Mouse (Mus musculus) hindbrain, embryonic 16.5 days (tissue): ENCODE measurements around the gene Cactin. TPM values are rescaled to one million over a fixed set of nuclear protein-coding genes. Genes with fewer than 3 reads are reported as not detected.

Experiments
- ATAC-seq: fragments of 200-750 bp; cut with Nextera tagmentation; 2 replicates; pipeline ENCODE4 v1.8.0; 2017; ENCODE audit warnings: moderate TSS enrichment, moderate library complexity
- H3K27ac ChIP-seq: fragments of 300-500 bp; sonication (generic); 2 replicates; pipeline ENCODE4 v1.5.1; 2014; ENCODE audit warnings: low read depth, mild to moderate bottlenecking, control low read depth, low read length, moderate library complexity
- H3K27me3 ChIP-seq: fragments of 300-500 bp; sonication (generic); replicated peaks from 2 replicates; pipeline ENCODE4 v1.6.1; 2014; ENCODE audit warnings: low read length; ENCODE audit not compliant: control insufficient read depth, insufficient read depth
- H3K36me3 ChIP-seq: fragments of 300-500 bp; sonication (generic); 2 replicates; pipeline ENCODE4 v1.6.1; 2014; ENCODE audit warnings: mild to moderate bottlenecking, low read length, moderate library complexity, mixed read lengths; ENCODE audit not compliant: control insufficient read depth, insufficient read depth
- H3K4me1 ChIP-seq: fragments of 300-500 bp; sonication (generic); 2 replicates; pipeline ENCODE4 v1.6.1; 2014; ENCODE audit warnings: low read depth, low read length; ENCODE audit not compliant: control insufficient read depth, insufficient read depth
- H3K4me2 ChIP-seq: fragments of 300-500 bp; sonication (generic); 2 replicates; pipeline ENCODE4 v1.6.1; 2014; ENCODE audit warnings: mild to moderate bottlenecking, low read length, control low read depth, moderate library complexity
- H3K4me3 ChIP-seq: fragments of 300-500 bp; sonication (generic); 2 replicates; pipeline ENCODE4 v1.5.1; 2014; ENCODE audit warnings: mild to moderate bottlenecking, low read length, control low read depth, moderate library complexity
- H3K9ac ChIP-seq: fragments of 300-500 bp; sonication (generic); 2 replicates; pipeline ENCODE4 v1.6.1; 2014; ENCODE audit warnings: low read depth, mild to moderate bottlenecking, control low read depth, low read length, moderate library complexity
- H3K9me3 ChIP-seq: fragments of 300-500 bp; sonication (generic); 2 replicates; pipeline ENCODE4 v1.6.1; 2014; ENCODE audit warnings: mild to moderate bottlenecking, low read length, moderate library complexity; ENCODE audit not compliant: control insufficient read depth
- WGBS: fragments of 180-500 bp; shearing (Covaris S2); extraction: QIAGEN DNeasy Blood & Tissue Kit; methylation state at CpG from one replicate; pipeline ENCODE4 v1.1.7; 2014; 5-methylcytosine and 5-hydroxymethylcytosine counted together
- microRNA-seq: library from miRNA; unstranded; fragments of <30 nt; microRNA quantifications from one replicate; pipeline ENCODE4, GENCODE M21; 2017
- polyA plus RNA-seq: library from polyadenylated mRNA; unstranded; fragments of >200 nt; fragmentation: Nextera tagmentation; extraction: Ambion mirVana; gene quantifications from 2 replicates; pipeline ENCODE4 v1.2.1, GENCODE M21; 2015

Cactin gene
- polyA plus RNA-seq, 1 experiment from 2014 or later: 26.3 TPM

DNA sequence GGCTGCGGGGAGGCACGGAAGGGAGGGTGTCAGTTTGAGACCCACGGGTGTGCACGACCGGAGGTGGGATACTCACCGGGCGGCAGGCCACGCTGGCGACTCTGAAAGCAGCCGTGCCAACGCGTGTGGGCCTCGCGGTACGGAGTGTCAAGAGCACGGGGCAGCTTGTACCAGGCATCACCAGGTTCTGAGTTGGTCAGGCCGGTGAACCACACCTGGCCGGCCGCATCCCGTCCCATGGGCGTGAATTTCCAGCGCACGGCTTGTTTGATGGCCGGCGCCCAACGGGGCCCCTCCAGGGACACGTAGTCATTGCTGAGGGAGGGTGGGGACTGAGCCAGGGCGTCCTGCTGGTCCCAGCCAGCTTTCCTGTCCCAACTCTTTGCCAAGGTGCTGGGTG, 43.8 kb downstream of the Cactin start:
- Histone ChIP-seq H3K36me3 (peaks cover 32% of the 10 kb centered on the region), H3K27me3 (peaks cover 10% of the 10 kb centered on the region), H3K4me2 (peak overlapping the region; percentile 50), H3K9ac (0 out of 2 replicates have a peak overlapping the region, but pooled peaks have one; percentile 4), H3K27ac (no peak overlapping the region), H3K4me3 (no peak overlapping the region), H3K4me1 (peaks cover 10% of the 10 kb centered on the region), H3K9me3 (no peaks in the 10 kb centered on the region)
- 14% methylated on average over 28 of the region's 28 CpGs for WGBS
- no peak for ATAC-seq

GRCm38 (mm10) chr10:81365073-81365472, 44.2 kb downstream of the Cactin start:
- Histone ChIP-seq H3K4me2 (no peak overlapping the region), H3K9me3 (no peaks in the 10 kb centered on the region), H3K36me3 (peaks cover 33% of the 10 kb centered on the region), H3K9ac (no peak overlapping the region), H3K4me3 (no peak overlapping the region), H3K4me1 (peaks cover 10% of the 10 kb centered on the region), H3K27ac (no peak overlapping the region), H3K27me3 (peaks cover 10% of the 10 kb centered on the region)
- 38% methylated on average over 4 of the region's 4 CpGs for WGBS
- no peak for ATAC-seq

DNA sequence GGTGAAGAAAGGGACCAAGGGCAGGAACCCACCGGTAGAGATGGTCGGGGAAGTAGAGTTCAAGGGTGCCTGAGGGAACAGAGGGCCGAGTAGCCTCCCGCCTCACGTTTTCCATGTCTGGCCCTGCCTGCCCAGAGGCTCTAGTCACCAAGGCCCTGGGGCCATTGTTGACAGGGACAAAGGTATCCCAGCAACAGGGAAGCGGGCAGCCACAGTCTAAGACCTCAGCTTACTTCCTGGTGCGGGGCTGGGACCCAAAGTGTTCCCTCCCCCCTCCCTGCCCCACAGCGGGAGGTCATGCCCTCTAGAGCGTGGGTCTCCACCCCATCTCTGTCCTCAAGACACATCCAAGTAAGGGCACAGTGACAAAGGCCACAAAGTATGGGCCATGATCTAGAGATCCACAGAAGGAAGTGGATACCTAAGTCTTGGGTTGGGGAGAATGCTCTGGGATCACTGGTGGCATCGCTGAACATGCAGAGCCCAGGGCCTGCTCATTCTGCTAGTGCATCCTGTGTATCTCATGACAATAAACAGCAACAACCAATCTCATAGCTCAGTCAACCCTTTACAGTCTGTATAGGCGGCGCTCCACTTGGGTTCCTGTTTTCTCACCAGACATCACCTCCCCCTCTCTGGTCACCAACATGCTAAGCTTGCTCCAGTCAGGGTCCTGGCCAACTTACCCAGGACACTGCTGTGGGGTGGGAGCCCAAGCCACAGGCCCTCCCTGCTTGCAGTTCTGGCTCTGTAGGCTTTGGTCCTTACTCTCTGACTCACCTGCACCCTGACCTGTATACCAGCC, 45.0 kb downstream of the Cactin start, which contains the start of gene 4930404N11Rik:
4930404N11Rik (minus strand) TSS at position 145 of the 805 bp plus-strand sequence.
- H3K9me3 ChIP-seq: no peaks in the 10 kb centered on the region
- WGBS: 23% methylated on average over 12 of the region's 12 CpGs
- no peak for ATAC-seq
- peaks cover 10% of the 10 kb centered on the region for H3K27me3 ChIP-seq
- H3K27ac ChIP-seq: no peak within 1 kb of the TSS
- H3K36me3 ChIP-seq: peaks cover 40% of the 10 kb centered on the region
- H3K4me3 ChIP-seq: no peak within 1 kb of the TSS
- H3K4me2 ChIP-seq: peak within 1 kb of the TSS; percentile 50
- H3K4me1 ChIP-seq: peaks cover 10% of the 10 kb centered on the region
- H3K9ac ChIP-seq: no peak within 1 kb of the TSS

DNA sequence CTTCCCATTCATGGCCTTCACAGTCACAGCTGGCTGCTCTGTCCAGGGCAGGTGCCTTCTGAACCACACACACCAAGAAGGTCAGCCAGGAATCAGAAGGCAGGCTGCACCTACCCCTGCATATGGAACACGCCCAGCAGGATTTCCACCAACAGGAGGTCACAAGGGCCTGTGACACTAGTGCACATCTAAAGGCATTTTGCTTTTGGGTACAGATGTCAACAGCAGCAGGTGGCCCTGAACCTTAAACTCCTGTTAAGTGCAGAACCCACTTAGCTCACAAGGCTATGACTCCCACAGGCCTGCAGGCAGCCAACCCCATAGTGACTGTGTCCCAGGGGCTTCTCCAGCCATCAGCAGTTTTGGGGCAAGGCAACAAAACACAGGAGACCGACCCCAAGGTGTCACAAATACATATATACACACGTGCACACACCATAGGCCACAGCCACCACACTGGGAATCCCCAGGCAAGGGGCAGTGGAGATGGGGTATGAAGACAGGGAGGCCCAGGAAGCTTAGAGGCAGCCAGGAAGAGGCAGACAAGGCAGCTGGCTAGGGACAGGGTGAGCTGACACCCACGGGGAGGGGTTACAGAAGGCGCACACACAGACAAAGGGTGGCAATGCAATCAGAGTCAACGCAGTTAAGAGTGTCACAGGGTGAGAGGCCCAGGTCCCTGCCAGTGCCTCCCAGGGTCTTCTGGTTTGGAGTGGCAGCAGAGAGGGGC, 45.7 kb downstream of the Cactin start:
- Histone ChIP-seq H3K27ac (no peak overlapping the region), H3K9me3 (no peaks in the 10 kb centered on the region), H3K4me3 (no peak overlapping the region), H3K9ac (no peak overlapping the region), H3K4me2 (no peak overlapping the region), H3K27me3 (peaks cover 10% of the 10 kb centered on the region), H3K4me1 (peaks cover 10% of the 10 kb centered on the region), H3K36me3 (peaks cover 40% of the 10 kb centered on the region)
- ATAC-seq: no peak
- WGBS: 78% methylated on average over 5 of the region's 6 CpGs

DNA sequence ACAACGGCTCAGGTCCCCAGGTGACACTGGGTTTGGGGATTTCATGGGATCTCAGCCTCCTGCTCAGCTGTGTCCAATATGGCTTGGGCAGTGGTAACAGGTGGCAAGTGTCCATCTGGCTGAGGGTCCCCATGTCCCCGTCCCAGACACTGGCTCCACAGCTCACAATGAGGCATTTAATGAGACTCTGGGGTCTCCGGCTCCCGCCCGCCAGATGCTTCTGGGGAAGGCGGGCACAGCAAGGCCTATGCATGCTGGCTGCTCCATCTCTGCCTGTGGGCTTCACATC, 46.2 kb downstream of the Cactin start:
- peaks cover 37% of the 10 kb centered on the region for H3K36me3 ChIP-seq
- ATAC-seq: no peak

GRCm38 (mm10) chr10:81375322-81375721, 54.4 kb downstream of the Cactin start:
- H3K27ac ChIP-seq: no peak overlapping the region
- H3K27me3 ChIP-seq: no peaks in the 10 kb centered on the region
- H3K9me3 ChIP-seq: no peaks in the 10 kb centered on the region
- no peak overlapping the region for H3K4me3 ChIP-seq
- no peak overlapping the region for H3K4me2 ChIP-seq
- peaks cover 4% of the 10 kb centered on the region; the same call in 1 of the 2 replicates for H3K36me3 ChIP-seq
- no peak overlapping the region for H3K9ac ChIP-seq
- 93% methylated on average over 10 of the region's 10 CpGs for WGBS
- no peak for ATAC-seq
- peaks cover 20% of the 10 kb centered on the region for H3K4me1 ChIP-seq

More for the DNA sequence above, 46.2 kb downstream of the Cactin start:
- no peak overlapping the region for H3K9ac ChIP-seq
- peaks cover 10% of the 10 kb centered on the region for H3K4me1 ChIP-seq
- H3K4me2 ChIP-seq: no peak overlapping the region
- H3K27ac ChIP-seq: no peak overlapping the region
- WGBS: 52% methylated on average over 6 of the region's 6 CpGs
- peaks cover 8% of the 10 kb centered on the region for H3K27me3 ChIP-seq
- no peaks in the 10 kb centered on the region for H3K9me3 ChIP-seq
- H3K4me3 ChIP-seq: no peak overlapping the region

Small RNAs within 50 kb of the gene (microRNA-seq; reads per million reads assigned to microRNA genes)
- gene Mir3057: 8.3 reads per million, percentile 25 among the genes with 10 or more reads in this experiment

Other genes with a start within 250 kb of the Cactin start
- gene Creb3l3, start 222.2 kb upstream of the Cactin start, polyA plus RNA-seq: 0.24 and 0.32 TPM in 2 replicates
- 236 and 240 TPM in 2 replicates for gene Map2k2, start 215.2 kb upstream of the Cactin start, polyA plus RNA-seq
- gene Zbtb7a, start 185.9 kb upstream of the Cactin start, polyA plus RNA-seq: 13.3 and 13.6 TPM in 2 replicates
- gene Pias4, start 153.2 kb upstream of the Cactin start, polyA plus RNA-seq: 47.1 and 56.9 TPM in 2 replicates
- 525 and 551 TPM in 2 replicates for gene Eef2, start 144.5 kb upstream of the Cactin start, polyA plus RNA-seq
- gene Dapk3, start 138.1 kb upstream of the Cactin start, polyA plus RNA-seq: 49.0 and 58.7 TPM in 2 replicates
- gene 4930442H23Rik, start 137.3 kb upstream of the Cactin start, polyA plus RNA-seq: not detected in 2 replicates
- gene Nmrk2, start 119.1 kb upstream of the Cactin start, polyA plus RNA-seq: 0.09 and 0.24 TPM in 2 replicates
- gene Atcay, start 90.3 kb upstream of the Cactin start, polyA plus RNA-seq: 85.0 and 85.6 TPM in 2 replicates
- 23.8 and 28.7 TPM in 2 replicates for gene Zfr2, start 87.9 kb upstream of the Cactin start, polyA plus RNA-seq
- gene Matk, start 68.2 kb upstream of the Cactin start, polyA plus RNA-seq: 60.4 and 72.8 TPM in 2 replicates
- gene Mrpl54, start 54.2 kb upstream of the Cactin start, polyA plus RNA-seq: 126 and 137 TPM in 2 replicates
- gene Apba3, start 54.1 kb upstream of the Cactin start, polyA plus RNA-seq: 39.2 and 41.8 TPM in 2 replicates
- 5.3 and 6.4 TPM in 2 replicates for gene Tjp3, start 29.5 kb upstream of the Cactin start, polyA plus RNA-seq
- 128 and 144 TPM in 2 replicates for gene Pip5k1c, start 28.1 kb upstream of the Cactin start, polyA plus RNA-seq
- gene Tbxa2r, start 7.6 kb downstream of the Cactin start, polyA plus RNA-seq: 5.4 and 6.3 TPM in 2 replicates
- gene Gipc3, start 22.2 kb downstream of the Cactin start, polyA plus RNA-seq: not detected in 2 replicates
- 31.7 TPM in 2 replicates for gene Hmg20b, start 29.4 kb downstream of the Cactin start, polyA plus RNA-seq
- 17.5 and 19.0 TPM in 2 replicates for gene Mfsd12, start 36.4 kb downstream of the Cactin start, polyA plus RNA-seq
- gene 4930404N11Rik, start 44.7 kb downstream of the Cactin start, polyA plus RNA-seq: 0.49 and 1.1 TPM in 2 replicates
- 149 and 156 TPM in 2 replicates for gene Fzr1, start 57.4 kb downstream of the Cactin start, polyA plus RNA-seq
- 99.8 and 108 TPM in 2 replicates for gene Dohh, start 63.3 kb downstream of the Cactin start, polyA plus RNA-seq
- gene Gm48551, start 63.4 kb downstream of the Cactin start, polyA plus RNA-seq: 7.9 and 9.4 TPM in 2 replicates
- gene Gm48552, start 67.9 kb downstream of the Cactin start, polyA plus RNA-seq: 1.5 and 2.2 TPM in 2 replicates
- 1.6 and 2.3 TPM in 2 replicates for gene Smim24, start 71.9 kb downstream of the Cactin start, polyA plus RNA-seq
- gene Nfic, start 134.5 kb downstream of the Cactin start, polyA plus RNA-seq: 24.5 and 34.5 TPM in 2 replicates
- gene Celf5, start 161.6 kb downstream of the Cactin start, polyA plus RNA-seq: 60.1 and 63.6 TPM in 2 replicates
- 68.9 and 82.7 TPM in 2 replicates for gene Ncln, start 175.3 kb downstream of the Cactin start, polyA plus RNA-seq
- 0.65 and 0.79 TPM in 2 replicates for gene S1pr4, start 179.0 kb downstream of the Cactin start, polyA plus RNA-seq
- 0.81 and 1.1 TPM in 2 replicates for gene Gna15, start 203.1 kb downstream of the Cactin start, polyA plus RNA-seq
- 96.0 and 104 TPM in 2 replicates for gene Gna11, start 224.1 kb downstream of the Cactin start, polyA plus RNA-seq
- 457 and 712 TPM in 2 replicates for gene Aes, start 238.4 kb downstream of the Cactin start, polyA plus RNA-seq